Mouse (Mus musculus) cerebellum, postnatal 4 days (tissue): Measurements from ENCODE around the gene Ubtf.

ENCODE experiments used
- DNase-seq, 2 experiments: peaks; one replicate each; pipeline ENCODE4 v3.0.0; 2022; ENCODE audit warnings: low spot score in 2 of 2, mixed read lengths in 1 of 2

The Ubtf gene

DNA sequence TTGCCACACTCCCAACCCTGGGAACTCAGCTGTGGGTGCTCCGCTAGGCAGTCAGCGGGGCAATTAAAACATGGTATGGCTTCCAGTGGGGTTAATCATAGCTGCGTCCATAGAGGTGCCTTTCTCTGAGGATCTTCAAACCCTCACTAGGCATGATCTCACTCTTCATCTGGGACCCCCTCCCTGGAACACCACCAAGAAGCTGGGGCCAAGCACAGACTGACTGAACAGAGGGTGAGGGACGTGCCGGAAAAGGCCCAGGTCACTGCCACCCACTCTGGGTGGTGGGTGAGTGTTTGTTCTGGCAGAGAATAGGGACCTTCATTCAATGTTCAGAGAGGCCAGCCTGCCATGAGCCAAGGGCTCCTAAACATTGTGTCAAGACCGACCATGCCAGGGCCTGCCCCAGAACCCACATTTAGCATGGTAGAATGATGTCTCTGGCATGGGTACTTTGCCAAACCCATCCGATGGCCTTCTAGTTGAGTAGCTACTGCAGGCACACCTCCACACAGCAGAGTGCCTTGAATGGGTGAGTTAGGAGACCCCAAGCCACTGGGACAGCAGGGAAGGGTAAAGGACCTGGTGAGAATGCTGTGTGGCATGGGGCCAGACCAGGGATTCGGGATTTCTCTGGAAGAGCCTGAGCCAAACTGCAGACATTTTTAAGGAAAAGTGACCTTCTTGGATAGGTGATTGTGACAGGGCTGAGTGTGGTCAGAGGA, 52.7 kb downstream of the Ubtf start:
- no peak for DNase-seq

DNA sequence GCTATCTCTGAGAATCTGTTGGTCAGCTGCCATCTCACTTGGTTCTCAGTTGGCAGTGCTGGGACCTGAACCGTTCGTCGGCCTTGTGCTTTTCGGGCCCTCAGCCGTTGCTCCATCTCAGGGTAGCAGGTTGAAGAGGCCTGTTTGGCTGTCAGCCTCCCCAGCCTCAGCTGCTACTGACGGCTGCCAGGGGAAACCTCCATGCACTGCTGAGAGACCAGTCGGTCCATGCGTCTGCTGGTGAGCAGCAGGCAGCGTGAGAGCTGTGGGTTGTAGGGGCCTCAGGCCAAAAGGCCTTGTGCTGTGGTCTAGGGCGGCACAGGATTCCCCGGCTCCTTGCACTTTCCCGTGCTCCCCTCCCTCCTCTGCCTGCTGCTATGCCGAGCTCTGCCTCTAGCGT, 53.7 kb downstream of the Ubtf start:
- DNase-seq: peak in 1 of 2 experiments; percentile 57

DNA sequence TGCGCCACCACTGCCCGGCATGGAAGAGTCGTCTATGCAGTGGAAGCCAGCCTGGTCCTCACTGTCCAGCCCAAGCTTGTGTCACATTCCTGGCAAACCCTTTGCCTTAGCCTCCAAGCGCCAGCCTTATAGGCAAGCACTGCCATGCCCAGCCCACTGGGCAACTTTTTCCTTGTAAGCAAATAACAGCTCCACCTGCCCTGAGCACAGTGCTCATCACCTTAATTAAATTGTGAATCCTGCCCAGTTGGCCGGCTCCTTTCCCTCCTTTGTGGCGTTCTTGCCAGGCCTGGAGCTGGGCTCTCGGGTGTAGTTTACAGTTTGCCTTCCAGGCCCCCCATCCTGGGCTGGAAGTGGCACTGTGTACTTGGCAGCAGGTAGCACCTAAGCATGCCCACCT, 56.3 kb downstream of the Ubtf start:
- DNase-seq: no peak

GRCm38 (mm10) chr11:102258521-102258920, 61.0 kb downstream of the Ubtf start:
- no peak for DNase-seq

DNA sequence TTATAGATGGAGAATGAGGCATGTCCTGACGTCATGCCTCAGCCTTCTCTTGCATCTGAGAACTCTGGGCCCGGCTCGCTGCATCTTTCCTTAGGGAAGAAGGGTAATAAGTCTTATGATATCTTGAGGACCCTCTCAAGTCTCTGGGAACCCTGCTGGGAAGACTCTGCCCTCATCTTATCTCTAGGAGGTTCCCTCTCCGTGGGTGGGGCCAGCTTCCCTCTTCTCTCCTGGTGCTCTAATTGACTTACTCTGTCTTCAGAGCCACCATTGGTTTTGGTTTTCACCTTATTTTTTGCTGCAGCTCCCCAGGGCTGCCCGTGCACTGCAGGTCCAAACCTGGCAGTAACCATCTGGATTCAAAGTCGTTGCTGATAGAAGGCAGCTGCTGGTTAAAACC, 61.4 kb downstream of the Ubtf start:
- DNase-seq: no peak

- peak in 1 of 2 experiments; percentile 36 for DNase-seq
Observed at GRCm38 (mm10) chr11:102257514-102257913, 62.0 kb downstream of the Ubtf start.
